Mouse (Mus musculus): ENCODE results near the gene Krt6b. TPM values are rescaled to one million over a fixed set of nuclear protein-coding genes. Genes with fewer than 3 reads are reported as not detected.

Krt6b gene
- polyA plus RNA-seq, 1 experiment: not detected

Other genes with a start within 250 kb of the Krt6b start
- 0.03 and 0.15 TPM in 2 replicates for gene Krt87, start 241.5 kb downstream of the Krt6b start, polyA plus RNA-seq (2012; rRNA removed)
- gene Krt88, start 232.5 kb downstream of the Krt6b start, polyA plus RNA-seq (2012; rRNA removed): 0.13 and 0.39 TPM in 2 replicates
- gene Krt81, start 216.5 kb downstream of the Krt6b start, polyA plus RNA-seq (2012; rRNA removed): not detected in 2 replicates
- gene Krt86, start 206.8 kb downstream of the Krt6b start, polyA plus RNA-seq (2012; rRNA removed): not detected in 2 replicates
- gene Krt83, start 188.8 kb downstream of the Krt6b start, polyA plus RNA-seq (2012; rRNA removed): 0.09 TPM in 1 of 2 replicates, not detected in the other
- gene Gm49425, start 163.0 kb downstream of the Krt6b start, polyA plus RNA-seq (2012; rRNA removed): not detected in 2 replicates
- not detected in 2 replicates for gene Krt84, start 147.5 kb downstream of the Krt6b start, polyA plus RNA-seq (2012; rRNA removed)
- not detected in 2 replicates for gene Krt82, start 129.6 kb downstream of the Krt6b start, polyA plus RNA-seq (2012; rRNA removed)
- not detected in 2 replicates for gene Krt90, start 117.3 kb downstream of the Krt6b start, polyA plus RNA-seq (2012; rRNA removed)
- not detected in 2 replicates for gene Krt75, start 106.4 kb downstream of the Krt6b start, polyA plus RNA-seq (2012; rRNA removed)
- not detected in 2 replicates for gene Gm5414, start 52.1 kb downstream of the Krt6b start, polyA plus RNA-seq (2012; rRNA removed)
- gene Gm5478, start 32.9 kb downstream of the Krt6b start, polyA plus RNA-seq (2012; rRNA removed): not detected in 2 replicates
- gene Krt6a, start 14.0 kb upstream of the Krt6b start, polyA plus RNA-seq (2012; rRNA removed): 0.03 TPM in 1 of 2 replicates, not detected in the other
- 508 and 532 TPM in 2 replicates for gene Krt5, start 32.6 kb upstream of the Krt6b start, polyA plus RNA-seq (2012; rRNA removed)
- not detected in 2 replicates for gene Krt71, start 62.8 kb upstream of the Krt6b start, polyA plus RNA-seq (2012; rRNA removed)
- gene Krt72, start 106.2 kb upstream of the Krt6b start, polyA plus RNA-seq (2012; rRNA removed): not detected in 2 replicates
- gene Krt73, start 122.1 kb upstream of the Krt6b start, polyA plus RNA-seq (2012; rRNA removed): not detected in 2 replicates
- not detected in 2 replicates for gene Krt2, start 137.9 kb upstream of the Krt6b start, polyA plus RNA-seq (2012; rRNA removed)
- gene Krt1, start 170.5 kb upstream of the Krt6b start, polyA plus RNA-seq (2012; rRNA removed): 1.9 and 2.6 TPM in 2 replicates
- 0.04 and 0.14 TPM in 2 replicates for gene Krt77, start 189.4 kb upstream of the Krt6b start, polyA plus RNA-seq (2012; rRNA removed)
- 0.04 TPM in 1 of 2 replicates, not detected in the other for gene Krt76, start 212.6 kb upstream of the Krt6b start, polyA plus RNA-seq (2012; rRNA removed)
- 74.0 and 74.4 TPM in 2 replicates for gene Krt4, start 244.4 kb upstream of the Krt6b start, polyA plus RNA-seq (2012; rRNA removed)

Measured in urinary bladder, adult 2 months (tissue).